Mouse (Mus musculus) stomach, embryonic 14.5 days (tissue): ENCODE measurements around the gene Antxr1. TPM values are rescaled to one million over a fixed set of nuclear protein-coding genes. Genes with fewer than 3 reads are reported as not detected.
A peak's percentile ranks its signal among the peaks of the same experiment; 100 is the strongest.
"Not testable (repeated sequence)": the region's sequence is repeated elsewhere in the genome, so short reads cannot be mapped to it uniquely, and the experiment has no call there.

Source experiments
- ATAC-seq: fragments of 200-750 bp; cut with Nextera tagmentation; 2 replicates; pipeline ENCODE4 v1.8.0; 2017; ENCODE audit warnings: low read depth, moderate TSS enrichment; ENCODE audit not compliant: insufficient number of reproducible peaks, insufficient read depth, low FRiP score
- H3K27ac ChIP-seq: fragments of 300-500 bp; sonication (generic); 2 replicates; pipeline ENCODE4 v1.5.1; 2014; ENCODE audit warnings: mild to moderate bottlenecking, low read length, moderate library complexity, mixed read lengths
- H3K27me3 ChIP-seq: fragments of 300-500 bp; sonication (generic); 2 replicates; pipeline ENCODE4 v1.6.1; 2014; ENCODE audit warnings: low read length, control low read depth, mixed read lengths; ENCODE audit not compliant: control insufficient read depth, insufficient read depth
- H3K36me3 ChIP-seq: fragments of 300-500 bp; sonication (generic); 2 replicates; pipeline ENCODE4 v1.6.1; 2014; ENCODE audit warnings: mild to moderate bottlenecking, control low read depth, low read length, moderate library complexity, mixed read lengths; ENCODE audit not compliant: control insufficient read depth, insufficient read depth
- H3K4me1 ChIP-seq: fragments of 300-500 bp; sonication (generic); 2 replicates; pipeline ENCODE4 v1.6.1; 2014; ENCODE audit warnings: low read length, control low read depth, mixed read lengths; ENCODE audit not compliant: control insufficient read depth, insufficient read depth
- H3K4me2 ChIP-seq: fragments of 300-500 bp; sonication (generic); replicated peaks from 2 replicates; pipeline ENCODE4 v1.6.1; 2014; ENCODE audit warnings: low read depth, low read length, control low read depth
- H3K4me3 ChIP-seq: fragments of 300-500 bp; sonication (generic); 2 replicates; pipeline ENCODE4 v1.5.1; 2014; ENCODE audit warnings: low read depth, low read length, control low read depth
- H3K9ac ChIP-seq: fragments of 300-500 bp; sonication (generic); replicated peaks from 2 replicates; pipeline ENCODE4 v1.6.1; 2014; ENCODE audit warnings: low read depth, mild to moderate bottlenecking, control low read depth, low read length, moderate library complexity, mixed read lengths
- H3K9me3 ChIP-seq: fragments of 300-500 bp; sonication (generic); 2 replicates; pipeline ENCODE4 v1.6.1; 2016; ENCODE audit warnings: low read depth, low read length, control low read depth; ENCODE audit not compliant: control insufficient read depth
- whole genome bisulfite sequencing: fragments of 180-500 bp; shearing (Covaris S2); extraction: QIAGEN DNeasy Blood & Tissue Kit; methylation state at CpG from one replicate; pipeline ENCODE4 v1.1.7; 2014; 5-methylcytosine and 5-hydroxymethylcytosine counted together
- polyA plus RNA-seq: library from polyadenylated mRNA; unstranded; fragments of >200 nt; fragmentation: Nextera tagmentation; extraction: Ambion mirVana; gene quantifications from 2 replicates; pipeline ENCODE4 v1.2.1, GENCODE M21; 2014

The Antxr1 gene
- polyA plus RNA-seq, 1 experiment from 2014 or later, result 13.5 TPM

- no peaks in the 10 kb centered on the region for H3K9me3 ChIP-seq
- no peak for ATAC-seq
- H3K9ac ChIP-seq, result no peak overlapping the region
- H3K27me3 ChIP-seq, result no peaks in the 10 kb centered on the region
- no peaks in the 10 kb centered on the region for H3K36me3 ChIP-seq
- H3K4me1 ChIP-seq, result peaks cover 12% of the 10 kb centered on the region; the same call in 1 of the 2 replicates
- 88% methylated on average over 1 of the region's 1 CpGs for WGBS
- no peak overlapping the region for H3K27ac ChIP-seq
- no peak overlapping the region for H3K4me3 ChIP-seq
- H3K4me2 ChIP-seq, result no peak overlapping the region
Observed at GRCm38 (mm10) chr6:87103314-87103713, 232.3 kb downstream of the Antxr1 start.

GRCm38 (mm10) chr6:87102421-87102911 is 233.2 kb downstream of the Antxr1 start:
- ATAC-seq, result no peak
- whole genome bisulfite sequencing, result 31% methylated on average over 7 of the region's 7 CpGs
- Histone ChIP-seq H3K27ac (peak overlapping the region; percentile 44; the same call in 1 of the 2 replicates), H3K27me3 (no peaks in the 10 kb centered on the region), H3K4me2 (no peak overlapping the region), H3K4me1 (peaks cover 12% of the 10 kb centered on the region; the same call in 1 of the 2 replicates), H3K4me3 (no peak overlapping the region), H3K36me3 (no peaks in the 10 kb centered on the region), H3K9me3 (no peaks in the 10 kb centered on the region), H3K9ac (no peak overlapping the region)

GRCm38 (mm10) chr6:87101955-87102353 is 233.7 kb downstream of the Antxr1 start:
- Histone ChIP-seq H3K27ac (peak overlapping the region; percentile 44), H3K9ac (no peak overlapping the region)

GRCm38 (mm10) chr6:87101281-87101954 is 234.2 kb downstream of the Antxr1 start:
- WGBS, result 10% methylated on average over 12 of the region's 12 CpGs
- H3K4me2 ChIP-seq, result peak overlapping the region; percentile 55
- ATAC-seq, result peak; percentile 74; the same call in 1 of the 2 replicates
- peak overlapping the region; percentile 14; the same call in 1 of the 2 replicates for H3K9ac ChIP-seq
- no peak overlapping the region for H3K27ac ChIP-seq
- no peaks in the 10 kb centered on the region for H3K27me3 ChIP-seq
- no peaks in the 10 kb centered on the region for H3K9me3 ChIP-seq
- peak overlapping the region; percentile 17 for H3K4me3 ChIP-seq
- H3K36me3 ChIP-seq, result no peaks in the 10 kb centered on the region
- H3K4me1 ChIP-seq, result peaks cover 12% of the 10 kb centered on the region; the same call in 1 of the 2 replicates

More at GRCm38 (mm10) chr6:87101955-87102353, 233.7 kb downstream of the Antxr1 start:
- no peak for ATAC-seq
- Histone ChIP-seq H3K4me1 (peaks cover 12% of the 10 kb centered on the region; the same call in 1 of the 2 replicates), H3K9me3 (no peaks in the 10 kb centered on the region), H3K27me3 (no peaks in the 10 kb centered on the region), H3K4me2 (no peak overlapping the region), H3K36me3 (no peaks in the 10 kb centered on the region), H3K4me3 (no peak overlapping the region)
- WGBS, result 39% methylated on average over 4 of the region's 4 CpGs

- H3K9ac ChIP-seq, result no peak overlapping the region
- no peaks in the 10 kb centered on the region for H3K27me3 ChIP-seq
- H3K36me3 ChIP-seq, result no peaks in the 10 kb centered on the region
- H3K4me2 ChIP-seq, result no peak overlapping the region
- ATAC-seq, result no peak
- no peak overlapping the region for H3K4me3 ChIP-seq
- no peaks in the 10 kb centered on the region for H3K9me3 ChIP-seq
- 0 out of 2 replicates have a peak overlapping the region, but pooled peaks have one; percentile 2 for H3K27ac ChIP-seq
- peaks cover 12% of the 10 kb centered on the region; the same call in 1 of the 2 replicates for H3K4me1 ChIP-seq
- 74% methylated on average over 9 of the region's 9 CpGs for WGBS
Observed at GRCm38 (mm10) chr6:87100297-87101020, 235.2 kb downstream of the Antxr1 start.

- no peak overlapping the region for H3K4me3 ChIP-seq
- H3K4me1 ChIP-seq, result peaks cover 12% of the 10 kb centered on the region; the same call in 1 of the 2 replicates
- H3K9ac ChIP-seq, result no peak overlapping the region
- ATAC-seq, result no peak
- no peaks in the 10 kb centered on the region for H3K9me3 ChIP-seq
- 0 out of 2 replicates have a peak overlapping the region, but pooled peaks have one; percentile 2 for H3K27ac ChIP-seq
- no peak overlapping the region for H3K4me2 ChIP-seq
- H3K27me3 ChIP-seq, result no peaks in the 10 kb centered on the region
- WGBS, result 39% methylated on average over 7 of the region's 7 CpGs
- no peaks in the 10 kb centered on the region for H3K36me3 ChIP-seq
Observed at GRCm38 (mm10) chr6:87099671-87100296, 235.8 kb downstream of the Antxr1 start.

GRCm38 (mm10) chr6:87099261-87099660 is 236.4 kb downstream of the Antxr1 start:
- Histone ChIP-seq H3K4me1 (peaks cover 12% of the 10 kb centered on the region; the same call in 1 of the 2 replicates), H3K4me3 (no peak overlapping the region), H3K36me3 (no peaks in the 10 kb centered on the region), H3K9me3 (no peaks in the 10 kb centered on the region), H3K27me3 (no peaks in the 10 kb centered on the region), H3K9ac (no peak overlapping the region), H3K4me2 (no peak overlapping the region), H3K27ac (no peak overlapping the region)
- no peak for ATAC-seq
- 14% methylated on average over 3 of the region's 3 CpGs for WGBS

- H3K9ac ChIP-seq, H3K4me2 ChIP-seq, H3K27ac ChIP-seq, ATAC-seq, H3K27me3 ChIP-seq, H3K4me3 ChIP-seq, H3K4me1 ChIP-seq, H3K9me3 ChIP-seq: not testable (repeated sequence)
- WGBS, result 90% methylated on average over 8 of the region's 8 CpGs
- peaks cover 12% of the 10 kb centered on the region; the same call in 1 of the 2 replicates for H3K36me3 ChIP-seq
Observed at GRCm38 (mm10) chr6:87093631-87094030, 242.0 kb downstream of the Antxr1 start.
